Mouse (Mus musculus) testis, adult 2 months (tissue): ENCODE data around the gene Nfatc2. TPM values are rescaled to one million over a fixed set of nuclear protein-coding genes. Genes with fewer than 3 reads are reported as not detected.

Source experiments
- H3K27ac ChIP-seq: fragments of 200-500 bp; 2 replicates; pipeline ENCODE4 v1.5.1; 2012; ENCODE audit warnings: low read depth, low read length; ENCODE audit not compliant: control insufficient read depth, insufficient read depth
- H3K27me3 ChIP-seq: fragments of 200-500 bp; 2 replicates; pipeline ENCODE4 v1.6.1; 2012; ENCODE audit warnings: mild to moderate bottlenecking, low read length, moderate library complexity; ENCODE audit not compliant: control insufficient read depth, insufficient read depth
- H3K36me3 ChIP-seq: fragments of 200-500 bp; 2 replicates; pipeline ENCODE4 v1.6.1; 2012; ENCODE audit warnings: mild to moderate bottlenecking, low read length; ENCODE audit not compliant: control insufficient read depth, insufficient read depth
- H3K4me1 ChIP-seq: fragments of 200-500 bp; 2 replicates; pipeline ENCODE4 v1.6.1; 2012; ENCODE audit warnings: low read length; ENCODE audit not compliant: control insufficient read depth, insufficient read depth
- H3K4me3 ChIP-seq: fragments of 200-500 bp; 2 replicates; pipeline ENCODE4 v1.5.1; 2012; ENCODE audit warnings: low read depth, mild to moderate bottlenecking, low read length, moderate library complexity, mixed read lengths; ENCODE audit not compliant: control insufficient read depth
- CTCF ChIP-seq: fragments of 200-500 bp; IDR thresholded peaks from 2 replicates; pipeline ENCODE4 v1.5.1; 2012; ENCODE audit warnings: low read depth, mild to moderate bottlenecking, inconsistent platforms, low read length, moderate library complexity; ENCODE audit not compliant: control insufficient read depth, insufficient read depth, insufficient replicate concordance
- POLR2A ChIP-seq: fragments of 200-500 bp; IDR thresholded peaks from 2 replicates; pipeline ENCODE4 v1.6.1; 2012; ENCODE audit warnings: low read depth, mild to moderate bottlenecking, inconsistent platforms, low read length, moderate library complexity; ENCODE audit not compliant: control insufficient read depth
- polyA plus RNA-seq: library from polyadenylated mRNA; depleted of rRNA; stranded (reverse); fragments of >200 nt; gene quantifications from 2 replicates; pipeline ENCODE4 v1.2.3, GENCODE M21; 2012

The Nfatc2 gene
- polyA plus RNA-seq, 1 experiment, result 2.1 TPM

- H3K27me3 ChIP-seq, result no peaks in the 10 kb centered on the region
- H3K4me1 ChIP-seq, result peaks cover 9% of the 10 kb centered on the region
- TF ChIP-seq POLR2A (no peak), CTCF (no peak)
- H3K27ac ChIP-seq, result no peak overlapping the region
- H3K36me3 ChIP-seq, result no peaks in the 10 kb centered on the region
- no peak overlapping the region for H3K4me3 ChIP-seq
Measured at GRCm38 (mm10) chr2:168633301-168633816, 31.9 kb upstream of the Nfatc2 start.

DNA sequence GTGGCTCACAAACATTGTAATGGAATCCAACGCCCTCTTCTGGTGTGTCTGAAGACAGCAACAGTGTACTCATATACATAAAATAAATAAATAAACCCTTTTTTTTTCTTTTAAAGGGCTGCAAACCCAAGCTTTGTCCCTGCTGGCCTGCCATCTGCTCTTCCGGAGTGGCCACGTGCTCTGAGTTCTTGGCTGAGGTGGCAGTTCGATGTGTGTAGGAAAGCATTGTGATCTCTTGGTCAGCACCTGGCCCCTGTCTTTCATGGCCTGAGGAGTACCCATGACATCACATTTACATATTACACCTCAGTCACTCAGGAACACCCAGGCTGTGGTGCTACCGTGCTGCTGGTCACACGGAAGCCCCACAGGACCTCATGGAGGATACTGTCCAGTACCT lies 31.1 kb upstream of the Nfatc2 start:
- H3K4me1 ChIP-seq, result peaks cover 9% of the 10 kb centered on the region
- H3K4me3 ChIP-seq, result no peak overlapping the region
- no peaks in the 10 kb centered on the region for H3K27me3 ChIP-seq
- TF ChIP-seq POLR2A (no peak), CTCF (no peak)
- H3K27ac ChIP-seq, result no peak overlapping the region
- H3K36me3 ChIP-seq, result no peaks in the 10 kb centered on the region

- H3K27ac ChIP-seq, result no peak overlapping the region
- TF ChIP-seq POLR2A (no peak), CTCF (peak; percentile 81)
- no peaks in the 10 kb centered on the region for H3K27me3 ChIP-seq
- no peaks in the 10 kb centered on the region for H3K4me1 ChIP-seq
- H3K4me3 ChIP-seq, result no peak overlapping the region
- no peaks in the 10 kb centered on the region for H3K36me3 ChIP-seq
Measured at GRCm38 (mm10) chr2:168628787-168629186, 27.3 kb upstream of the Nfatc2 start.

DNA sequence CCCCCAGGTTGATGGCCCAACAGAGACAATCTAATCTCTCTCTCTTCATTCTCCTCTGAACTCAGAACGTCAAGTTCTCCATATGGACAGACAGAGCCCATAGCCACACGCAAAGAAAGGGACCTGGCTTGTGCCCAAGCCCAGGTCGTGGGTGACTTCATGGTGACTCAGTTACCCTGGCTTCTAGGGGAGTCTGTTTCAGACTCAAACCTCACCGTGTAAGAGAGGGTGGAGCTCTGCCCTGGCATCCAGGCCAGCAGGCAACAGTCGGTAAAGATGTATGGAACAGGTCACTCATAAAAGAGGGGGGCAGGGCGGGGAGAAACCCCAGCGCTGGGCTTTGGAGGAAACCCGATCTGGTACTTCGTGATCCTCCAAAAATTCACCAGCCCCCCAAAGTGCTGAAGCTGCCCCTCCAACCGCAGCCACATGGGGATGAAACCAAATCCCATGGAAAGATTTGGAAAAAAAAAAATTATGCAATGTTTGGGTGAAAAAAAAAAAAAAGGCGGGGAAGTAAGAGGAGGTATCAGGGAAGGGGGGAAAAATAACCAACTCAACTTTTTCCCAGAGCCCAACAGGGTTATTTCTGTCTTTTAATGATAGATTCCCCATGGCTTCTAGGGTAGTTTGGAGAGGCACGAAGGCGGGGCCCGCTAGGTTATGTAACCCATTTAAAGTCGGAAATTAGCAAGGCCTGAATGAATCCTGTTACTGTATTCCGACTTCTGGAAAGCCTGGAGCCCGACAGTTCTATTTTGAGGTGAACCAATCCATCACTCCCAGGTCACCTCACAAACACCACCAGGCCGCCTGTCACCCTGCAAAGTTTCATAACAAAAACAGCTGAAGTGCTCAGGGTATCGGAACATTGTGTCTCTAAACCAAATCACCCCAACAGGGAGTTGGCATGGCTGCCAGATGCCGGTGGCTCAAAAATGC lies 26.6 kb upstream of the Nfatc2 start:
- no peaks in the 10 kb centered on the region for H3K36me3 ChIP-seq
- no peaks in the 10 kb centered on the region for H3K27me3 ChIP-seq
- TF ChIP-seq CTCF (no peak), POLR2A (no peak)
- no peak overlapping the region for H3K27ac ChIP-seq
- no peaks in the 10 kb centered on the region for H3K4me1 ChIP-seq
- H3K4me3 ChIP-seq, result no peak overlapping the region

GRCm38 (mm10) chr2:168626385-168626784 lies 24.9 kb upstream of the Nfatc2 start:
- H3K27ac ChIP-seq, result no peak overlapping the region
- no peaks in the 10 kb centered on the region for H3K36me3 ChIP-seq
- H3K27me3 ChIP-seq, result no peaks in the 10 kb centered on the region
- H3K4me1 ChIP-seq, result peaks cover 2% of the 10 kb centered on the region
- TF ChIP-seq CTCF, result no peak
- TF ChIP-seq POLR2A, result no peak
- no peak overlapping the region for H3K4me3 ChIP-seq

GRCm38 (mm10) chr2:168625091-168625490 lies 23.6 kb upstream of the Nfatc2 start:
- TF ChIP-seq CTCF, result no peak
- TF ChIP-seq POLR2A, result no peak
- Histone ChIP-seq H3K4me3 (no peak overlapping the region), H3K36me3 (no peaks in the 10 kb centered on the region), H3K27me3 (no peaks in the 10 kb centered on the region), H3K27ac (no peak overlapping the region), H3K4me1 (peaks cover 2% of the 10 kb centered on the region)

GRCm38 (mm10) chr2:168621111-168621802 lies 19.8 kb upstream of the Nfatc2 start:
- Histone ChIP-seq H3K36me3 (no peaks in the 10 kb centered on the region), H3K27ac (no peak overlapping the region), H3K4me1 (peaks cover 2% of the 10 kb centered on the region), H3K4me3 (no peak overlapping the region), H3K27me3 (no peaks in the 10 kb centered on the region)
- no peak for TF ChIP-seq POLR2A
- no peak for TF ChIP-seq CTCF
